Mouse (Mus musculus) intestine, embryonic 14.5 days (tissue): ENCODE data around the gene Riok2. TPM values are rescaled to one million over a fixed set of nuclear protein-coding genes. Genes with fewer than 3 reads are reported as not detected.

ENCODE experiments used
- ATAC-seq: fragments of 200-750 bp; cut with Nextera tagmentation; replicated peaks from 2 replicates; pipeline ENCODE4 v1.8.0; 2017; ENCODE audit warnings: low read depth, moderate number of reproducible peaks, moderate TSS enrichment, moderate library complexity; ENCODE audit not compliant: low FRiP score, low TSS enrichment
- DNase-seq: peaks from one replicate; pipeline ENCODE4 v3.0.0-alpha.2; 2018; ENCODE audit warnings: low spot score
- H3K27ac ChIP-seq: fragments of 300-500 bp; sonication (generic); 2 replicates; pipeline ENCODE4 v1.5.1; 2014; ENCODE audit warnings: low read depth, mild to moderate bottlenecking, control low read depth
- H3K27me3 ChIP-seq: fragments of 300-500 bp; sonication (generic); replicated peaks from 2 replicates; pipeline ENCODE4 v1.6.1; 2014; ENCODE audit warnings: low read length, control low read depth; ENCODE audit not compliant: control insufficient read depth, insufficient read depth
- H3K36me3 ChIP-seq: fragments of 300-500 bp; sonication (generic); 2 replicates; pipeline ENCODE4 v1.6.1; 2014; ENCODE audit warnings: low read length, control low read depth; ENCODE audit not compliant: control insufficient read depth, insufficient read depth
- H3K4me1 ChIP-seq: fragments of 300-500 bp; sonication (generic); replicated peaks from 2 replicates; pipeline ENCODE4 v1.6.1; 2014; ENCODE audit warnings: low read length, control low read depth, mixed read lengths; ENCODE audit not compliant: control insufficient read depth, insufficient read depth
- H3K4me2 ChIP-seq: fragments of 300-500 bp; sonication (generic); 2 replicates; pipeline ENCODE4 v1.6.1; 2014; ENCODE audit warnings: low read length
- H3K4me3 ChIP-seq: fragments of 300-500 bp; sonication (generic); 2 replicates; pipeline ENCODE4 v1.5.1; 2014; ENCODE audit warnings: low read depth, low read length, control low read depth, mixed read lengths
- H3K9ac ChIP-seq: fragments of 300-500 bp; sonication (generic); 2 replicates; pipeline ENCODE4 v1.6.1; 2014; ENCODE audit warnings: mild to moderate bottlenecking, low read length
- H3K9me3 ChIP-seq: fragments of 300-500 bp; sonication (generic); 2 replicates; pipeline ENCODE4 v1.6.1; 2016; ENCODE audit warnings: low read length, control low read depth; ENCODE audit not compliant: control insufficient read depth
- WGBS: fragments of 180-500 bp; shearing (Covaris S2); extraction: QIAGEN DNeasy Blood & Tissue Kit; methylation state at CpG from one replicate; pipeline ENCODE4 v1.1.7; 2014; 5-methylcytosine and 5-hydroxymethylcytosine counted together
- polyA plus RNA-seq: library from polyadenylated mRNA; unstranded; fragments of >200 nt; fragmentation: Nextera tagmentation; extraction: Ambion mirVana; gene quantifications from 2 replicates; pipeline ENCODE4 v1.2.1, GENCODE M21; 2014

Gene Riok2
- polyA plus RNA-seq, 1 experiment from 2014 or later: 29.1 TPM

DNA sequence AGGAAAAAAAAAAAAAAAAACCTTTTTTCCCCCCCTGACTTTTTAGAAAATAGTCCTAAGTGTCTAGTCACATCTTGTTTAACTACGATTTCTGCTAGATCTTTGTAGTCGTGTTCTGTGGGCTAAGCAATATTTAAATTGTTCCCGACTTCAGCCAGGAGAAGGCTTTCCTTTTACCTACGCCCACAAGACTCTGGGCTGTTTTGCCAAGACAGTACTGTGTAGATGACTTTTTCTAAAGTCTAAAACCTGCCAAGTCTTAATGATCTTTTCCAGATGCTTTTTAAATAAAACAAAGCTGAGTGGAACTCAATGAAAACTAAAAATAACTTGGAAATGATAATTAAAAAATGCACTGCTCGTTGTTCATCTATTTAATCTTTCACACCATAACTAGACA, 28.9 kb downstream of the Riok2 start:
- DNase-seq (no peak), ATAC-seq (no peak)
- no peak overlapping the region for H3K27ac ChIP-seq
- H3K4me3 ChIP-seq: peak overlapping the region; percentile 16; the same call in 1 of the 2 replicates
- H3K36me3 ChIP-seq: no peaks in the 10 kb centered on the region
- 29% methylated on average over 5 of the region's 5 CpGs for WGBS
- peak overlapping the region; percentile 39 for H3K4me2 ChIP-seq
- peaks cover 12% of the 10 kb centered on the region; the same call in 1 of the 2 replicates for H3K4me1 ChIP-seq
- H3K9ac ChIP-seq: peak overlapping the region; percentile 20; the same call in 1 of the 2 replicates
- H3K9me3 ChIP-seq: no peaks in the 10 kb centered on the region
- H3K27me3 ChIP-seq: no peaks in the 10 kb centered on the region

- Histone ChIP-seq H3K36me3 (no peaks in the 10 kb centered on the region), H3K9ac (no peak overlapping the region), H3K4me3 (no peak overlapping the region), H3K9me3 (no peaks in the 10 kb centered on the region), H3K27ac (no peak overlapping the region), H3K4me1 (peaks cover 12% of the 10 kb centered on the region; the same call in 1 of the 2 replicates), H3K27me3 (no peaks in the 10 kb centered on the region), H3K4me2 (peak overlapping the region; percentile 39; the same call in 1 of the 2 replicates)
- DNase-seq (no peak), ATAC-seq (no peak)
- WGBS: 18% methylated on average over 3 of the region's 3 CpGs
Observed at GRCm38 (mm10) chr17:17403578-17404112, 29.5 kb downstream of the Riok2 start.

DNA sequence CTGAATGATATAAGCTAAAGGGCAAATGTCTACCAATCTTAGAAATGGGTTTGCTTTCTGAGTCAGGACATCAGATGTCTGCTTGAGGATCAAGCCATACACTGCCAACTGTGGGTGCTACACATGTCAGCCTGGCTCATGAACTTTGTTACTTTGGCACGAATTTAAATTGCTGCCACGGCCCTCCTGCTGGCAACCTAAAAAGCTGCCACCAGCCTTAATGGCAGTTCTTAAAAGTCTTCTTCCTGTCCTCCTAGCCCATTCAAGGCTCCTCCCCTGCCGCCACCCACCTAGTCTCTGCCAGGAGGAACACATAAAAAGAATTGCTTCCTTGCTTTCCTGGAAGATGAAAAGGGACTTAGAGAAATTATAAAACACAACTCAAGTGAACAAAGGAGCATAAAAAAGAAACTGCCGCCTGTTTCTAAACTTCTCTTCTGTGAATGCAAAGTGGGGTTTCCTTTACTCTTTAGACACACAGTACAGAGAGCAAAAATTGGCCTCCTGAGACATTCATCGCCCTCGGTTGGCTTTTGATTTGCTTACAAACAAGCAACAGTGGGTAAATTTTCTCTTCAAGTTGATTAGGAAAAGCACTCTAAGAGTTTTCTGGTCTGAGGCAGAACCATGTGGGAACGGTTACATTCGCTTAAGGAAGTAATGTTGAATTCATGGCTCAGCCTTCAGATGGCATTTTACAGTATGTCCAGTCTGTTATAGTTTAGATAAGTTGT, 30.9 kb downstream of the Riok2 start:
- Histone ChIP-seq H3K36me3 (no peaks in the 10 kb centered on the region), H3K4me2 (no peak overlapping the region), H3K27me3 (no peaks in the 10 kb centered on the region), H3K4me1 (peaks cover 12% of the 10 kb centered on the region; the same call in 1 of the 2 replicates), H3K27ac (no peak overlapping the region), H3K9ac (no peak overlapping the region), H3K4me3 (no peak overlapping the region), H3K9me3 (no peaks in the 10 kb centered on the region)
- 44% methylated on average over 8 of the region's 8 CpGs for WGBS
- DNase-seq: no peak
- no peak for ATAC-seq

DNA sequence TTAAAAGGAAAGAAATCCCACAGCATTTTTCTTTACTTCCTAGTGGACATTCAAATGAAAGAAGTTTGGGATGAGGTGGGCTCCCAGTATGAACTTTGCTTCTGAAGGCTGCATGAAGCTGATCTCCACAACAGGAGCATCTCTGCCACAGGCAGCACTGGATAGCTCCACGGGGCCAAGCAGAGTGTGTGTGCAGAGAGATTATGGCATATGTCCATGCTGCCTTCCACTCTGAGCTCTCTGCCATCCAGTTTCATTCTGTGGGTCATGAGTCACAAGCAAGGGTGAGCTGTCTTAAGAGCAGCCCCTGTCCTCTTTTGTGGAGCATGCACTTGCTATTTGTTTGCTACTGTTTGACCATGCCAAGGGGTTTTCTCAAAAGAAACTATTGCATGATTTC, 31.5 kb downstream of the Riok2 start:
- no peaks in the 10 kb centered on the region for H3K9me3 ChIP-seq
- no peak overlapping the region for H3K27ac ChIP-seq
- H3K9ac ChIP-seq: no peak overlapping the region
- WGBS: 33% methylated on average over 1 of the region's 1 CpGs
- DNase-seq (no peak), ATAC-seq (no peak)
- H3K4me1 ChIP-seq: peaks cover 12% of the 10 kb centered on the region; the same call in 1 of the 2 replicates
- no peaks in the 10 kb centered on the region for H3K27me3 ChIP-seq
- H3K4me2 ChIP-seq: no peak overlapping the region
- H3K36me3 ChIP-seq: no peaks in the 10 kb centered on the region
- H3K4me3 ChIP-seq: no peak overlapping the region

DNA sequence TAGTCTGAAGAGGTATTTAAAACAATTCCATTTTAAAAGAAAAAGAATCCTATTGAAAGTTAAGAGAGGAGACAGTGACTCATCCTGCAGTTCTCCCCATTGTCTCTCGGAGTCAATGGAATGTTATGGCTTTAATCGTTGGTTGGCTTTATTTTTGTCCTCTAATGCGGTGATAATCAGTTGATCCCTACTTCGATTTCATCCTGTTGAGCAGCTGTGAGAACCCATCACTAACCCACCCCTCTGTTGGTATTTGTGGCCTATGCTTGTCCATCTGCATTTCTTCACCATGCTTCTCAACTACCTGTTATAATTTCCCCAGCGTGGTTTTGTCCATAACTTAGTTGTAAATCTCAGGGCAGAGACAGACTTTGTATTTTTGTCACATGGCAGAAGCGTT, 34.0 kb downstream of the Riok2 start:
- WGBS: 64% methylated on average over 6 of the region's 6 CpGs
- H3K4me2 ChIP-seq: no peak overlapping the region
- H3K27me3 ChIP-seq: no peaks in the 10 kb centered on the region
- no peak for ATAC-seq
- H3K4me3 ChIP-seq: no peak overlapping the region
- H3K9me3 ChIP-seq: no peaks in the 10 kb centered on the region
- no peak for DNase-seq
- H3K9ac ChIP-seq: no peak overlapping the region
- no peak overlapping the region for H3K27ac ChIP-seq
- H3K4me1 ChIP-seq: peaks cover 8% of the 10 kb centered on the region; the same call in 1 of the 2 replicates
- H3K36me3 ChIP-seq: no peaks in the 10 kb centered on the region

DNA sequence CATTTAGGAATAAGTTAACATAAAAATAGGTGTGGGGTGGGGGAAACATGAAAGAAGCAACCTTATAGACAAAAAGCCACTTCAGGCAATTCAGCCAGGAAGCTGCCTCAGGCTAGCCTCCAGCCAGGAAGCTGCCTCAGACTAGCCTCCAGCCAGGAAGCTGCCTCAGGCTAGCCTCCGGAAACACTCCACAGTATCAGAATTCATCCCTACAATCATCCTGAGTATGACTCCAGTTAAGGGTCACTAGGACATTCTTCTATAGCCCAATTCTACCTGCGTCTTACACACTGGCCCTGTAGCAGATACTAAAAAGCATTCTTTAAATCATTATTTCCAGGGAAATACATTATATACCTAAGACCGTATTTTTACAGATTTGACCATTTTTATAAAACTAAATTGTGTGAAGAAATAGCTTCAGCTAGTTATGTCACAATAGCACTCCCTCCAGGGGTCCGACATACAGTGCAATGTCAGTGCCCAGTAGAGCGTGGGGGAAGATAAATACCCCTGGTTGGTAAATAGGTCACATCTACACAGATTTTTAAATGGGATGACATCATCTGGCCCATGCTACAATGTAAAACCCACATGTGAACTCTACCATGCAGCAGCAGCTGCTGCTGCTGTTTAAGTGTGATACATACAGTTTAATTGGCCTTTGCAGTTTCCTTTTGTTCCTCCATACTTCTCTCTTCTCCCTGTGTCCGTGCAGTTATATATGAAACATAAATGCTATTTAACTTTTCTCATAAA, 34.8 kb downstream of the Riok2 start:
- H3K4me3 ChIP-seq: no peak overlapping the region
- ATAC-seq: no peak
- H3K4me2 ChIP-seq: no peak overlapping the region
- H3K36me3 ChIP-seq: no peaks in the 10 kb centered on the region
- H3K27ac ChIP-seq: no peak overlapping the region
- H3K27me3 ChIP-seq: no peaks in the 10 kb centered on the region
- H3K4me1 ChIP-seq: 0 out of 2 replicates have a peak, but pooled peaks cover 2% of the 10 kb centered on the region
- 79% methylated on average over 6 of the region's 6 CpGs for WGBS
- DNase-seq: no peak
- H3K9ac ChIP-seq: no peak overlapping the region
- no peaks in the 10 kb centered on the region for H3K9me3 ChIP-seq

- no peak overlapping the region for H3K27ac ChIP-seq
- H3K9ac ChIP-seq: no peak overlapping the region
- no peaks in the 10 kb centered on the region for H3K27me3 ChIP-seq
- no peaks in the 10 kb centered on the region for H3K36me3 ChIP-seq
- H3K4me2 ChIP-seq: no peak overlapping the region
- DNase-seq: no peak
- H3K9me3 ChIP-seq: no peaks in the 10 kb centered on the region
- 0 out of 2 replicates have a peak, but pooled peaks cover 2% of the 10 kb centered on the region for H3K4me1 ChIP-seq
- ATAC-seq: no peak
- WGBS: 37% methylated on average over 2 of the region's 2 CpGs
- H3K4me3 ChIP-seq: no peak overlapping the region
Observed at GRCm38 (mm10) chr17:17409601-17410000, 35.5 kb downstream of the Riok2 start.

- Histone ChIP-seq H3K27me3 (no peaks in the 10 kb centered on the region), H3K36me3 (no peaks in the 10 kb centered on the region), H3K9ac (no peak overlapping the region), H3K27ac (no peak overlapping the region), H3K9me3 (no peaks in the 10 kb centered on the region), H3K4me2 (no peak overlapping the region), H3K4me1 (no peaks in the 10 kb centered on the region), H3K4me3 (no peak overlapping the region)
- ATAC-seq (no peak), DNase-seq (no peak)
- WGBS: 78% methylated on average over 2 of the region's 2 CpGs
Observed at GRCm38 (mm10) chr17:17411443-17411842, 37.3 kb downstream of the Riok2 start.
